Mouse (Mus musculus) gastrocnemius, postnatal 10 days (tissue): ENCODE data around the gene Adgre4. TPM values are rescaled to one million over a fixed set of nuclear protein-coding genes. Genes with fewer than 3 reads are reported as not detected.
"Not testable (repeated sequence)": the region's sequence is repeated elsewhere in the genome, so short reads cannot be mapped to it uniquely, and the experiment has no call there.

Experiments used
- DNase-seq: peaks from one replicate; pipeline ENCODE4 v3.0.0; 2021; ENCODE audit warnings: mixed read lengths
- long read RNA-seq, 2 experiments: library from polyadenylated mRNA; stranded (forward); transcript quantifications; one replicate each; pipeline ENCODE4 v2.0.0; 2021
- total RNA-seq, 2 experiments: library from RNA; stranded (reverse); gene quantifications; 2 replicates each; pipeline ENCODE4 v1.2.3; 2021

Adgre4 gene
- total RNA-seq = under 1 TPM; 0.14 to 0.29 TPM
- long read RNA-seq, experiment 1 = 0 reads
- long read RNA-seq, experiment 2 = 0 reads

DNA sequence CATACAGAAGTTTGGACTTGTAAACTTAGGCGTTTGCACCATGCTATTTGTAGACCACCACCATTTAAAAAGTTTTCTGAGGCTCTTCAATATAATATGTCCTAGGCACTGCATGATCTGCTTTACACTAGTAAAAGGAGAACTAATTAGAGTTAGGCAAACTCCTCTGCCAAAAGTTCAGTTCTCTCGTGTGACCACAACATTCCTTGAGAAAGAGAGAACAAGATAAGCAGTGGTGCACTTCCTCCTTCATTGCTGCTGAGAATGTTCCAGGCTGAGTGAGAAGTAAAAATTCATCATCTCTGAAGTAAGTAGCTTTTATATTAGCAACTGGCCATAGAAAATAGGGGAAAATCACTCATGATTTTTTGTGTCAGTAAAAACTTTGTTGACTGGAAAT, at the start of gene Adgre4:
TSS of gene Adgre4 (plus strand) at position 199 of the 400 bp plus-strand sequence.
- DNase-seq = no peak

DNA sequence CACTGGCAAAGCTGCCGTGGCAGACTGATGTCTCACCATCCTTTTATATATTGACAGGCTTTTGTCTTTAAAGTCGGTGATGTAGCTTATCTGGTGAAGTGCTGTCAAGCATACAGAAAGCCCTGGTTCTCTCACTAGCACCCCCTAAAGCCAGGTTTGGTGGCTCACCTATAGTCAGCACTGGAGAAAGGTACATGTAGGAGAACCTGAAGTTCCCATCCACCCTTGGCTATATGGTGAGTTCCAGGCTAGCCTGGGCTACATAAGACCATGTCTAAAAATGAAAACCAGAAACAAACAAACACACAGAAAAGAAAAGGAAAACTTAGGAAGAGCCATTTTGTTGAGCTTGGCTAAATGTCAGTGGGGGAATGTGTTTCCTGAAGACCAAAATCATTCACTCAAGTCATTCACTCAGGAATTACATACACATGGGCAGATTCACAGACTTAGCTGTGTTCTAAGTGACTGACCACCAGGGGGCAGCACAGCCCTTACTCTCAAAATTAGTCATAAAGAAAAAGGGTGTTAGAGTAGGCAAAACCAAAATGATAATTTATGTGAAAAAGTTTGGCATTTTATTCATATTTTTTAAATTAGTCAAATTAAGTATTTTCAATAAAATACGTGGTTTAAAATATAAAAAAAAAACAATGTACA, 47.5 kb upstream of the Adgre4 start:
- DNase-seq = peak; percentile 79

DNA sequence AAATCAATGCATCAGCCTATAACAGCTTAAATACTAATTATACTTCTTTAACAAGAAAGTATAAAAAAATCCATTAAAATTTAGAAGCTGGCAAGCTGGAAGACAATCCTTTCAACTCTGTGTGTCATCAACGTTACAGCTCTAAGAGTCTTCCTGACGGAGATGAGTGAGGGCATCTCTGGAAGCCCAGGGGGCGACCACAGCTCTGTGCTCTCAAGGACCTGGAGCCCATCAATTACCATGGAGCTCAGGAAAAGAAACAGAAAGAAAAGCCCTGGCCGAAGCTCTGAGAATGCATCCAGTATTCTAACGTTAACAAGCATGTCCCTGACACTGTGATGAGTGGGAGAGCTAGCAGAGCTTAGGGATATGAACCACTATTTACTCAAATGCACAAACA, 46.9 kb upstream of the Adgre4 start:
- DNase-seq = no peak

DNA sequence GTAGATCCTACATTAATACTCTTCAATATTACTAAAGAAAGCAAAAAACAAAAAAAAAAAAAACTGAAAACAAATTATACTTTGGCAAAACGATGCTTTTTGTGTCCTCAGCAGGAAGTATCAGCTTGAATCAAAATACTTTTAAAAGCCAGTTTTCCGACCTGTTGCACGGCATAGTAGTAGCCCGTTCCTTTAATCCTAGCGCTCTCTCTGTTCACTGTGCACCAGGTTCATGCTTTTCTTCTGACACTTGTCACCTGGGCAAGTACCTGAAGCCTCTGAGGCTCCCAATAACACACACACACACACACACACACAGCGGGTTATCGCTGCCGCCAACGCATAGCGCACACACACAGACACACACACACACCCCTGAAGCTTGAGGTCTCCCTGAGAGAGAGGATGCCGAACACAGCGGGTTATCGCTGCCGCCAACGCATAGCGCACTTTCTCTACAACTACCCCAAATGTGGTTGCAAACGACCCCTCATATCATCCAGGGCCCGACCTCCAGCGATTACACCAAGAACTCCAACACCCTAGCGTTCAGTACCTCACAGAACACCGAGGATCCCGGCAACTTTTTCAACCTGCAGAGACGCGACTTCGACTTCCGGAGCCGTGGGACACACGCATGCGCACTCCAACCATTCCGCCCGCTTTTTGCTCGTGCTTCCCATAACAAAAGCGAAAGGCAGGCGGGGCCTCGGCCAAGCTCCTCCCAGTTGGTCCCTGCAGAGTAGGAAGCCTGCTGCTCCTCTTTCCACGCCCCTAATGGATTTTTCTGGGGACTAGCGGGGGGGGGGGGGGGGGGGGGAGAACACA, 37.6 kb upstream of the Adgre4 start, which contains the start of gene Pot1b:
TSS of gene Pot1b (minus strand) at position 645 of the 828 bp plus-strand sequence.
- peak; percentile 98 for DNase-seq

DNA sequence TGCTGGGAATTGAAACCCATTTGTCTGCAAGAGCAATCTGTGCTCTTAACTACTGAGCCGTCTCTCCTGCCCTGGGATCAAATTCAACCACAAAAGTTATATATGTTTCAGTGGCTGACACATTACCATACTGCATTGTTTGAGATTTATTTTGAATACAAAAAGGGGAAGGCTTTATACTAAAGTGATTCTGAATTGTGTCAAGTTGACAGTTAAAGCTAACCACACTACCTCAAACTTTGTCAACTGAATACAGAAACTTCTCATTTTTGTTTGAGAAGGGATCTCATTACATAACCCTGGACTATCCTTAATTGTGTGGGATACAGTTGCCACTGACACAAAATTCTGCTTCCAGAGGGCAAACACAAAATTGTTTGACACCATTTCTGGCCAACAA, 28.5 kb upstream of the Adgre4 start:
- DNase-seq = no peak

DNA sequence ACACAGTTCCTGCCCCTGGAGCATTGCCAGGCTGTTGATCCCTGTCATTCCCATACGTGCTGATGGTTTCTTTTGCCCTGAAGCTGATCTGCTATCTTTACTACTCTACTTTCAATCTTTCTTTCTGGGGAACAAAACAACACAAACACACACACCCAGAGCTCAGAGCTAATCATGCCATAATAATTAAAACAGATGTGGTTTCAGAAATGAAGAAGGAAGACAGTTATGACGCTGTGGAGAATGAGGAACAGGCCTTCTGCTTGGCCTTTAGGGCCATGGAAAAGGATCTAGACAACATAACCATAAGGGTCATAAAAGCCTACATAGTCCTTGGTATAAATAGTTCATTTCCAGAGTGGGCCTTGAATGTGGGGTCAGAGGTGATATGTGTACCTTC, 27.5 kb upstream of the Adgre4 start:
- DNase-seq = no peak

DNA sequence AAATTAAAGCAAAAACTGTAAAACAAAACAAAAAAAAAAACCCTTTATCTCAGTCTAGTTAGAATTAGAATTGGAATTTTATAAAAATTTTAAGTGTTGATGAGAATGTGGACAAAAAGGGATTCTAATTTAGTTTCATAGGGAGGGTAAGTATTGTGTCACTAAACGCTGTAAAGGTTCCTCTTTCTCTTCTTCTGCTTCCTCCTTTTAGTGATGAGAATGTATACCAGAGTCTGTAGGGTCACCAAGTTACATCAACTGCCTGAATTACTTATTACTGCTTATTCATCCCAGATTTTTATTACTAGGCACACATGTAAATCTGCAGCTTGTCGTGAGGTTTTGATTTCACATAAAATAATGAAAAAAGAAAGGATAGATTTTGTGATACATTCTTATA, 23.6 kb upstream of the Adgre4 start:
- DNase-seq = no peak

DNA sequence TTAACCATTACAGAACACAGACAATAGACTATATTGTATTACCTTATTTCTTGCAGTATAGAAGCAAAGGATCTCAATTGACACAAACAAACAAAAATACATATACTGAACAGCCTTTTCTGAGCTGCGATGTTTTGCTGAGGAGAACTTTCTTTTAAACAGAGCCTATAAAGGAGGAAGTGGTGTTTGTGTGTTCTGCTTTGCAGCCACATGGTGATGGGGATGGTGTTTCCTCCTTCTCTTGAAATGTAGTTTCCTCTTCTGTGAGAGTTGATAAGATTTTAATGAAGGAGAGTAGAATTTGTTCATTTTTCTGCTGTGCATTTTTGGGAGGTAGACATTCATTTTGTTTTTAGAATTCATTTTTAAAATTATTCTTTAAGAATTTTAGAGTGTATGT, 13.1 kb upstream of the Adgre4 start:
- DNase-seq = no peak

DNA sequence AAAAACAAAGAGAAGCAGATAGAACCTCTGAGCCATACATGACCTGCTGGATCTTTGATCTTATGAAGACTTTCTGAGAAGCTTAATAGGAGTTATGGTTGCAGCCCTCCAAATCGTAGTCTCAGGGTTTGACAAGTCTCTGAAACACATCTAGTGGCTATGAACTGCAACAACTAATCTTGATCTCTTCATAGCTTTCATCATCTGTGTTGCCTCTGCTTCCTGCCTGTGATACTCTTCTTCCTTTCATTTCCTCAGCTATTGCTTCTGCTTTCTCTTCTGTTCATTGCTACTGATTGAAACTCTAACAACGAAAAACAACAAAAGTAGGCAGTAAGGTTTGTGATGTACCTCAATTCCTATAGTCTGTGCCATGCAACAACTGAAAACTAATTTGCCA, 1.4 kb downstream of the Adgre4 start:
- no peak for DNase-seq

DNA sequence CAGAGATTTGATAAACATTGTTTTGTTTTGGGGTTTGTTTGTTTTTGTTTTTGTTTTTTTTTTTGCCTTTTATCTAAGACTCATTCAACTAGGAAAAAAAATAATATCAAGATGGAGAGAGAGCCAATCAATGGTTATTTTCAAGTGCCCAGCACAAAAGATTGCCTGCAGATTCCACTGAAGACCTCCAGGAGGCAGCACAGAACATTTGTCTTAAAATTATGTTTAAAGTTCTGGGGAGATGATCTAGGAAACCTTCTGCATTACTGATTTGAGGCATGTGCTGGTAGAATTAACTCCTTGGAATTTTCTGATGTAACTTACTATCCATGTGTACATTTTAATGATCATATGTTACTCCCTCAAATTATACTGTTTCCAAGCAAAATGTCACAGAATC, 63.9 kb downstream of the Adgre4 start:
- DNase-seq = no peak

DNA sequence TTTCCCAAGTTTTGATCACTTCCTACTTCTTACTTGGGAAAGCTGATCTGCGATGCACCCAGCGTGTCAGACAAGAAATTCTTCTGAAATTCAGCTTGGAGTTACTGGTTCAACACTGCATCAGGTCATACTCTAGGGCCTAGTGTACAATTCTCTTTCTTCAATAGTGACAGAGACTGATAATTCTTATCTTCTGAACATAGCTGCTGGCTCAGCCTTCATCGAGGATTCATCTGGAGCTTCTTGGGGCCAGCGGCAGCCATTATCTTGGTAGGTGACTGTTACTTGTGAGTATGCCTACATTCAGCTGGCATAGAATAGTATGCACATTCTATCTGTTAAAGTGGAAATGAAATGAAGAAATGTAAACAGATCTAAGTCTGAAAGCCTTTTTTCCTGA, 67.1 kb downstream of the Adgre4 start:
- no peak for DNase-seq

DNA sequence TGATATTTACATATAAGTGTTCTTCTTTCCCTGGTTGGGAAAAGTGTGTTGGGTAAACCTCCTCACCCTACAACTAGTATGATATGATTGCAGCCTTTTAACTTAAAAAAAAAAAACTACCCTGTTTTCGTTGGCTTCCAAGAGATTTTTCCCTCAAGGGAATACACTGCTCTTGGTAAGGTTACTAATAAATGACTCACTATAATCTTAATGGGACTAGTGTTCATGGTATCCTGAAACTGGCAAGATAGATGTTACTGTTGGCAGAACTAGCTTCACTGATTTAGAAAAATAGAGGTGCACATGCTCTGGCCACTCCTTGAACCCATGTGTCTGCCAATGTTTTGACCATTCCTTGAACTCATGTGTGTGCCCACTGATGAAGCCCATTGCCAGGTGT, 71.8 kb downstream of the Adgre4 start:
- no peak for DNase-seq

DNA sequence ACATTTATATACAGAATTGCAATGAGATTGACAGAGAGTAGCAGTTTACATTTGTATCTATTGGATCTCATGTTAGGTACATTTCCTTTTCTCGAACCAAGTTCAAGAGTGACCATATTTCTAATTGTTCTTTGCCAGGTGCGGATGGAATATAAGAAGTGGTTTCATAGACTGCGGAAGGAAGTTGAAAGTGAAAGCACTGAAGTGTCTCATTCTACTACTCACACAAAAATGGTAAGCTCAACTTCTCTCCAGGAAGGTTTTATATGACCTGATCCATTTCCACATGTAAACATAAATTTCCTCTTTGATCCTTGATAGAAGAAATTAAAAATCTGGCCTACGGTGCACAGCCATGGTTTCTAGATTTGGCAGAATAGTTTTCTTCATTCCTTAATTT, 93.3 kb downstream of the Adgre4 start:
- DNase-seq = no peak

DNA sequence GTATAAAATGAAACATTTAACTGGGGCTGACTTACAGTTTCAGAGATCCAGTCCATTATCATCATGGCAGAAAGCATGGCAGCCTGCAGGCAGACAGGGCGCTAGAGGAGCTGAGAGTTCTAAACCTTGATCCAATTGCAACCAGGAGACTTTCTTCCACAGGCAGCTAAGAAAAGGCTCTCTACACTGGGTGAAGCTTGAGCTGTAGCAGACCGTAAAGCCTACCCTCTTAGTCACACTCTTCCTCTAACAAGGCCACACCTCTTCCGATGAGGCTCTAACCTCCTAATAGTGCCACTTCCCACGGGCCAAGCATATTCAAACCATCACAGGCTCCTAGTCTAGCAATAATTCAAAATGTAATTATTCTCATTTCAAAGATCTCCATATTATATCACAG, 127.4 kb downstream of the Adgre4 start:
- DNase-seq = no peak

DNA sequence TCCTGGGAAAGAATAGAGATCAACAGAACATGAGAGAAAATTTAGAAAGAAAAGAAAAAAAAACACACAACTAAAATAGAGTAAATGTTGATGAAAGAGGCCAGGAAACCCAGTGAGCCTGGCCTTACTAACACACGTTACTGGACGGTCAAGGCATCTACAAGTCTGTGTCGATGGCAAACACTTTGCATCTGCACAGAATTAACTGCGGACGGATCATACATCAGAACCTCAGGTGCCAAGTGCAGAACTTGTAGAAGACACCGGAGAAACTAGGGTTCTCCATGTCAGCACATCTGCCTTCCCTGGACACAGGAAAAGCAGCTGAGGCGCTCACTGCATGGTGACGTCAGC, 128.5 kb downstream of the Adgre4 start:
- DNase-seq = not testable (repeated sequence)

DNA sequence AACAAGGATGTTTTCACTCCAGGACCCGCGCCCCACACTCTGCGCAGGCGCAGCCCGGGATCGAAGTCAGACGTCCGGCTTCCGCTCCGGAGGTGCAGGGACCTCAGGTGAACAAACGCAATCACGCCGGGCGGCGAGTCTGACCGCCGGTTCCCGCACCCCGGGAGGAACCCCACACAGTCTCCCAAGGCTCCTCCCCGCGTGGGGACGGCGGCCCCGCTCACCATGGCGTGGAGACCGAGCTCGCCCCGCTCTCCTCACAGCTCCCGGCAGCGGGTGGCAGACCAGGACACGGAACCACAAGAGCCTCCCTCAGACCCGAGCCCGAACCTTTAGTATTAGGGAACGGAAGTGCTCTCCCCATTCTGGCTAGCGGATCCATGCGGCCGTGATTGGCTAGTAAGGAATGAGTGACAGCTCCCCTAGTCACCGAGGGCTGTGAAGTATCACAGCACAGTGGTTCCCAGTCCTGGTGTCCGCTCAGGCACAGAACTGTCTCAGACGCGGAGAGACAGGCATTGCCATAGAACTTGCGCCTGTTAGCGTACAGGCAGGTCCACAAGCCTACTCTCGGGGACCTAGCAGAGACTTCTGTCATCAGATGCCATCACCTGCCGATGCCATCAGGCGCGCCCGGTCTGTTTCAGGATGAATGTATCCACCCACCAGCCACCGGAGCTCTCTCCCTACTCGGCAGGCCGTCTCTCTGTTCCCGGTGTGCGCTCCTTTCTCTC, 129.0 kb downstream of the Adgre4 start, which contains the start of gene Zfp119a:
TSS of gene Zfp119a (minus strand) at position 295 of the 734 bp plus-strand sequence.
- peak; percentile 68 for DNase-seq

DNA sequence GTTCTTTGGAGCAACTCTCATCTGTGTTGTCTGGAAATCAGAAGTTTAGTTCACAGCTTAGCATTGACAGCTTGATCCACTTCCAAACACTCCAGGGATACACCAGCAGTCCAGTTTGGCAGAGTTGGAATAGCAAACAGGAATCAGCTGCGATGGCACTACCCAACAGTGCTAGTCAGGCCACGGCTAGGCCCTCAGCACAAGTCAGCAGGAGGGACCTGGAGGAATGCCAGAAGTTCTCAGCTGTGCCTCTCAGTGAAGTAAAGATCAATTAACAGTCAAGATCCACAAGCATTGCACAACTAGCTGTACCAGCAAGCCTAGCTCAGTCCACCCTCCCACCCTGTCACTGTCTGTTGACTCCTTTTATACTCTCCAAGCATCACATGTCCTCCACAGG, 133.8 kb downstream of the Adgre4 start:
- no peak for DNase-seq

DNA sequence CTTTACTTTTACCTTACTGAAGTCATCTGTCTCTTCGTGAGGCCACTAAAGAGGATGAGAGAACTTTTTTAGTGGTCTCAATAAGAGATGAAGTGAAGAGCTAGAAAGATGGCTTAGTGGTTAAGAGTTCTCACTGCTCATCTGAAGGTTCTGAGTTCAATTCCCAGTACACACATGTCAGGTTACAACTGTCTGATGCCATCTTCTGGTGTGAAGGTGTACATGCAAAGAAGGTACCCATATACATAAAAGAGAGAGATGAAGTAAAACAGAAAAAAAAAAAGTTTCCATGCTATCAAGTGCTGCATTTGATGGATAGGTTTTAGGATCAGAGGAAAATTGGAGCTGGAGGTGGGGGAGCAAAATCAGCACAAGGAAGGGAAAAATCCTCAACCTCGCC, 135.1 kb downstream of the Adgre4 start:
- DNase-seq = no peak

DNA sequence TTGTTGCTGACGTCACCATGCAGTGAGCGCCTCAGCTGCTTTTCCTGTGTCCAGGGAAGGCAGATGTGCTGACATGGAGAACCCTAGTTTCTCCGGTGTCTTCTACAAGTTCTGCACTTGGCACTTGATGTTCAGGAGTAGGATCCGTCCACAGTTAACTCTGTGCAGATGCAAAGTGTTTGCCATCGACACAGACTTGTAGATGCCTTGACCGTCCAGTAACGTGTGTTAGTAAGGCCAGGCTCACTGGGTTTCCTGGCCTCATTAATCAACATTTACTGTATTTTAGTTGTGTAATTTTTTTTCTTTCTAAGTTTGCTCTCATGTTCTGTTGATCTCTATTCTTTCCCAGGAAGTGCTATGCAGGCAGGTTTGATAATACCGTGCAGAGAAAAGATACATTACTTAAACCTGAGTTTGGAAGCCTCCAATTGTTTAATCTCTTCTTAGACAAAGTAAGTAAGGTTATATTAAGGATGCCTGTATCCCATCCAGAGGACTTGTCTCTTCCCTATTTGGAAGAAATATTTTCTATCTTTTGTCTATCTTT, 142.7 kb downstream of the Adgre4 start:
- not testable (repeated sequence) for DNase-seq

DNA sequence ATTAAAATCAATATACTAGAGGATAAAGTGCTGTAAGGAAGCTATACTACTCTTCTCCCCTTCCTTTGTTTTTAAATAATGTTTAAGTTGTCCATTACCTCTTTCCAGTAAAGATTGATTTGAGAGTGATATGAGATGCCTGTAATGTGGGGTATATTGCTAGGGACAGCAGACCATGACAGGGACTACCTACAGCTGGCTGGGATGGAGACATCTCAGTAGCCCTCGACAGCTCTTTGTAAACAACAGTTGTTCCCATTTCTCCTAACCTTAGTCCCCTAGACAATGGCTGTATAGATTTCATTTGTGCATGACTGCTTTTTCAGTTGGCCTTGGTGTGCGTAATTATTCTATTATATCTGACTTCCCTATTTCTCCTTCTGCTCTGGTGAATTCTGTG, 153.3 kb downstream of the Adgre4 start:
- no peak for DNase-seq
